Mouse (Mus musculus) limb, embryonic 11.5 days (tissue): ENCODE data around the gene Bola3. TPM values are rescaled to one million over a fixed set of nuclear protein-coding genes. Genes with fewer than 3 reads are reported as not detected.
"Not testable (repeated sequence)": the region's sequence is repeated elsewhere in the genome, so short reads cannot be mapped to it uniquely, and the experiment has no call there.

Experiments
- ATAC-seq: fragments of 200-750 bp; cut with Nextera tagmentation; 2 replicates; pipeline ENCODE4 v1.8.0; 2017; ENCODE audit warnings: low read depth; ENCODE audit not compliant: insufficient number of reproducible peaks, low FRiP score, low TSS enrichment
- DNase-seq: peaks from one replicate; pipeline ENCODE4 v3.0.0-alpha.2; 2015; ENCODE audit warnings: low spot score
- H3K27ac ChIP-seq: fragments of 300-500 bp; sonication (generic); replicated peaks from 2 replicates; pipeline ENCODE4 v1.5.1; 2014; ENCODE audit warnings: low read depth, mild to moderate bottlenecking, low read length
- H3K27me3 ChIP-seq: fragments of 300-500 bp; sonication (generic); 2 replicates; pipeline ENCODE4 v1.6.1; 2014; ENCODE audit warnings: mild to moderate bottlenecking, low read length, mixed read lengths; ENCODE audit not compliant: control insufficient read depth, insufficient read depth
- H3K36me3 ChIP-seq: fragments of 300-500 bp; sonication (generic); 2 replicates; pipeline ENCODE4 v1.6.1; 2014; ENCODE audit warnings: mild to moderate bottlenecking, low read length, moderate library complexity, mixed read lengths; ENCODE audit not compliant: control insufficient read depth, insufficient read depth
- H3K4me1 ChIP-seq: fragments of 300-500 bp; sonication (generic); 2 replicates; pipeline ENCODE4 v1.6.1; 2014; ENCODE audit warnings: low read length, mixed read lengths; ENCODE audit not compliant: control insufficient read depth, insufficient read depth
- H3K4me2 ChIP-seq: fragments of 300-500 bp; sonication (generic); 2 replicates; pipeline ENCODE4 v1.6.1; 2014; ENCODE audit warnings: low read depth, mild to moderate bottlenecking, moderate library complexity; ENCODE audit not compliant: severe bottlenecking
- H3K4me3 ChIP-seq: fragments of 300-500 bp; sonication (generic); 2 replicates; pipeline ENCODE4 v1.5.1; 2014; ENCODE audit warnings: low read depth, low read length
- H3K9ac ChIP-seq: fragments of 300-500 bp; sonication (generic); 2 replicates; pipeline ENCODE4 v1.6.1; 2014; ENCODE audit warnings: mild to moderate bottlenecking, low read length
- H3K9me3 ChIP-seq: fragments of 300-500 bp; sonication (generic); 2 replicates; pipeline ENCODE4 v1.6.1; 2016; ENCODE audit warnings: low read length; ENCODE audit not compliant: control insufficient read depth
- WGBS: fragments of 180-500 bp; shearing (Covaris S2); extraction: QIAGEN DNeasy Blood & Tissue Kit; methylation state at CpG from one replicate; pipeline ENCODE4 v1.1.7; 2014; 5-methylcytosine and 5-hydroxymethylcytosine counted together
- polyA plus RNA-seq: library from polyadenylated mRNA; unstranded; fragments of >200 nt; fragmentation: Nextera tagmentation; extraction: Ambion mirVana; gene quantifications from 2 replicates; pipeline ENCODE4 v1.2.1, GENCODE M21; 2014

Bola3 gene
- polyA plus RNA-seq, 1 experiment from 2014 or later, result 143 TPM

DNA sequence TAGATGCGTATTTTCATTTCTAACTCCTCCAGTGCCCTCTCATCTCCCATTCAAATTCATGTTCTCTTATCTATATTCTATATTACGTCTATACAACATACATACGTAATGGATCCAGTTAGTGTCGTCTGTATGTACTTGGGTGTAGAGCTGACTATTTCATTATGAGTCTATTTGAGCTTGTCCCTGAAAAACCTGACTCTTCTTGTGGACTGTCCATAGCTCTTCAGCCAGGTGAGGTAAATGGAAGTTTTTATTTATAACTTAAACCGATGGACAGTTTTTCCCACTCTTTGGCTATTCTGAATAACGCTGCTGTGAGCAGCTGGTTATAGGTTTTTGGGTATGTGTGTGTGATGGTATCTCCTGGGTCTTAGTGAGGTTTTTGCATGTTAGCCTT, 22.2 kb upstream of the Bola3 start:
- no peak overlapping the region for H3K9ac ChIP-seq
- ATAC-seq (no peak), DNase-seq (no peak)
- no peaks in the 10 kb centered on the region for H3K27me3 ChIP-seq
- H3K4me2 ChIP-seq, result peak overlapping the region; percentile 59
- H3K4me1 ChIP-seq, result peaks cover 6% of the 10 kb centered on the region
- WGBS, result 71% methylated on average over 6 of the region's 6 CpGs
- peaks cover 6% of the 10 kb centered on the region; the same call in 1 of the 2 replicates for H3K36me3 ChIP-seq
- H3K27ac ChIP-seq, result no peak overlapping the region
- peak overlapping the region; percentile 85 for H3K4me3 ChIP-seq
- no peaks in the 10 kb centered on the region for H3K9me3 ChIP-seq

DNA sequence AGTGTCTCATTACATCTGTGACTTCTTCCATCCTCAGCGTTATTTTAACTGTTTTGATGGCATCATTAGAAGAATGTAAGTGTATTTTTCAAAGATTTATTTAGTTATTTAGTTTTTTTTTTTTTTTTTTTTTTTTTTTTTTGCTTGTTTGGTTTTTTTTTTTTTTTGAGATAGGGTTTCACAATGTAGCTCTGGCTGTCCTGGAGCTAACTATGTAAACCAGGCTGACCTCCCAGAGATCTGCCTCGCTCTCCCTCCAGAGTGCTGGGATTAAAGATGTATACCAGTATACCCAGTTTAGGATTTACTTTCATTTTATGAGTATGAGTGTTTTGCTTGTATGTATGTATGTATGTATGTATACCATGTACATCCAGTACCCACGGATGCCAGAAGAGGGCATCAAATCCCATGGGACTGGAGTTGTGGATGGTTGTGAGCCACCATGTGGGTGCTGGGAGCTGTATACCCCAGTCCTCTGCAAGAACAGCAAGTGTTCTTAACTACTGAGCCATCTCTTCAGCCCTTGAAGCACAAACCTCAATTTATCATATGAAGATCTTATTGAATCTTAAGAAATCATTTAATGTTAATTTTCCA, 21.3 kb upstream of the Bola3 start:
- peaks cover 6% of the 10 kb centered on the region for H3K4me1 ChIP-seq
- no peaks in the 10 kb centered on the region for H3K9me3 ChIP-seq
- no peak overlapping the region for H3K4me2 ChIP-seq
- no peak overlapping the region for H3K9ac ChIP-seq
- H3K27ac ChIP-seq, result no peak overlapping the region
- 90% methylated on average over 3 of the region's 3 CpGs for WGBS
- H3K4me3 ChIP-seq, result no peak overlapping the region
- peaks cover 7% of the 10 kb centered on the region; the same call in 1 of the 2 replicates for H3K36me3 ChIP-seq
- no peak for ATAC-seq
- no peaks in the 10 kb centered on the region for H3K27me3 ChIP-seq
- no peak for DNase-seq

DNA sequence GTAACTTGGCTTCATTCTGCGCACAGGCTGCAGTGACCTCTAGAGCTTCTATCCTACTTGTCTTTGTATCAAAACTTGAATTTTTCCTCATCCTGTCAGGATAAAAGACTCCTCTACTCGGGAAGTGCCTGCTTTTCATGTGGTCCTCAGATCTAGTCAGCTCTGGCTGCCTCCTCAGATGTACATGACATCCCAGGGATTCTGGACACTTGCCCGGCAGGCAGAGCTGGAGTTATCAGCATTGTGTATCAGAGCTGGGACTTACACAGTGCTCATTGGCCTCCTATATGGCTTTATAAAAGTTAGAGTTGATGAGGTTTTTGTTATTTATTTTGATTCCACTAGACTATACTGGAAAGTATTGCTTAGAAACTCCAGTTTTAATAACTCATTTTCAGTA, 7.6 kb upstream of the Bola3 start:
- ATAC-seq (no peak), DNase-seq (no peak)
- WGBS, result 81% methylated on average over 3 of the region's 3 CpGs
- H3K9ac ChIP-seq, result no peak overlapping the region
- no peak overlapping the region for H3K4me2 ChIP-seq
- H3K4me3 ChIP-seq, result no peak overlapping the region
- no peaks in the 10 kb centered on the region for H3K27me3 ChIP-seq
- peaks cover under 1% of the 10 kb centered on the region; the same call in 1 of the 2 replicates for H3K36me3 ChIP-seq
- H3K27ac ChIP-seq, result no peak overlapping the region
- H3K9me3 ChIP-seq, result no peaks in the 10 kb centered on the region
- no peaks in the 10 kb centered on the region for H3K4me1 ChIP-seq

DNA sequence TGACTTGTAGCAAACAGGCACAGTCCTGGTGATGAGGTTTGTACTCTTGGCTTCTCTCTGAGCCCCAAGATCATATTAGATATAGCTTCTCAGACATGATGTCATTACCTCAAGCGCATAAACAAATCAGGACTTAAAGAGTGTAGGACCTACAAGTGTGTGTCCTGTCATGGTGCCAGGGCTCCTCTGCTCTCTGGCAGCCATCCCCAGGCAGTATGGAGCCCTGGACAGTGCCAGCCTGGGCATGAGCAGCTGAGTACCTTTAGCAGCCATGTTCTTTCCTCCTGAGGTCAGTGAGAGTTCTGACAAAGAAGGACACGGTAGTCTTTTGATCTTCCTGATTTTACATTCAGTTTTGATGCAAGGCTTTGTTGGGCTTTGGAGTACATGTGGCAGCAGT, 6.0 kb upstream of the Bola3 start:
- WGBS, result 96% methylated on average over 2 of the region's 2 CpGs
- DNase-seq (no peak), ATAC-seq (no peak)
- H3K36me3 ChIP-seq, result no peaks in the 10 kb centered on the region; the same call in 1 of the 2 replicates
- no peak overlapping the region for H3K4me3 ChIP-seq
- no peak overlapping the region for H3K27ac ChIP-seq
- no peaks in the 10 kb centered on the region for H3K9me3 ChIP-seq
- H3K4me2 ChIP-seq, result no peak overlapping the region
- no peaks in the 10 kb centered on the region for H3K27me3 ChIP-seq
- no peak overlapping the region for H3K9ac ChIP-seq
- H3K4me1 ChIP-seq, result no peaks in the 10 kb centered on the region

DNA sequence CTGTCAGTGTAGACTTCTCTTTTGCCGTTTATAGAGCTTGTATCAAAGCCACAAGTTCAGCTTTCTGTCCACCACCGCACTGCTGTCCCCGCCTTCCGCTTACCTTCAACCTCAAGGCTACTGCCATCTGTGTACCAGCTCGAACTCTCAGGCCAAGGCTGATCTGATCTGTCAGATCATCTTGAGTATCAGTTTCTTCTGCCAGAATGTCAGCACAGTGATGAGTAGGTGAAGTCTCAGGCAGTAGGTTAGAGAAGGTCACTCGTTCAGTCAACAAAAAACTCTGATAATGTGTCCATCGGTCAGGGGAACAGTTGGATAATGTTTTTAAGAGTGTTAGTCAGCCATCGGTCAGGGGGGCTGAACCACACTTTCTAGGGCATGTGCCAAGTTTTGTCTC, 3.7 kb upstream of the Bola3 start:
- not testable (repeated sequence) for ATAC-seq, DNase-seq, H3K4me3 ChIP-seq, H3K36me3 ChIP-seq, H3K4me2 ChIP-seq, H3K27me3 ChIP-seq, H3K9ac ChIP-seq, H3K4me1 ChIP-seq, H3K27ac ChIP-seq, H3K9me3 ChIP-seq
- WGBS, result 93% methylated on average over 8 of the region's 8 CpGs

DNA sequence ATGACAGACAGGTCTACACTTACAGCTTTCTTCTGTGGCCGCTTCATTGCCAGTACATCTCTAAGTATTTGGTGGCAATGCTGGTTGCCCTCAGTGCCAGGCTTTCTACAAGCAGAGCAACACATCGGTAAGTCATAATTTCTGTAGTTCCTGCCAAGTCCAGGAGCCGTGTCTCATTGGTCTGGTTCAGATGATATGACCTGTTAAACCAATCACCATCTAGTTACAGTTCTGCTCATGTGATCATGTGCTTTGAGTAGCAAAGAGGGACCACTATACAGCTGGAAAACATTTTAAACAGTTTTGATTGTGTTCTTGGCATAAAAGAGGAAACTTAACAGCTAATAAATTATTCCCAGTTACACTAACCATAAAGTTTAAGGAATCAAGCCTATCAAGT, 1.0 kb upstream of the Bola3 start:
- no peak for ATAC-seq
- H3K9me3 ChIP-seq, result no peaks in the 10 kb centered on the region
- DNase-seq, result no peak
- no peaks in the 10 kb centered on the region for H3K27me3 ChIP-seq
- H3K4me2 ChIP-seq, result no peak overlapping the region
- H3K36me3 ChIP-seq, result no peaks in the 10 kb centered on the region; the same call in 1 of the 2 replicates
- no peaks in the 10 kb centered on the region for H3K4me1 ChIP-seq
- H3K4me3 ChIP-seq, result no peak overlapping the region
- 86% methylated on average over 3 of the region's 3 CpGs for WGBS
- no peak overlapping the region for H3K9ac ChIP-seq
- H3K27ac ChIP-seq, result no peak overlapping the region

DNA sequence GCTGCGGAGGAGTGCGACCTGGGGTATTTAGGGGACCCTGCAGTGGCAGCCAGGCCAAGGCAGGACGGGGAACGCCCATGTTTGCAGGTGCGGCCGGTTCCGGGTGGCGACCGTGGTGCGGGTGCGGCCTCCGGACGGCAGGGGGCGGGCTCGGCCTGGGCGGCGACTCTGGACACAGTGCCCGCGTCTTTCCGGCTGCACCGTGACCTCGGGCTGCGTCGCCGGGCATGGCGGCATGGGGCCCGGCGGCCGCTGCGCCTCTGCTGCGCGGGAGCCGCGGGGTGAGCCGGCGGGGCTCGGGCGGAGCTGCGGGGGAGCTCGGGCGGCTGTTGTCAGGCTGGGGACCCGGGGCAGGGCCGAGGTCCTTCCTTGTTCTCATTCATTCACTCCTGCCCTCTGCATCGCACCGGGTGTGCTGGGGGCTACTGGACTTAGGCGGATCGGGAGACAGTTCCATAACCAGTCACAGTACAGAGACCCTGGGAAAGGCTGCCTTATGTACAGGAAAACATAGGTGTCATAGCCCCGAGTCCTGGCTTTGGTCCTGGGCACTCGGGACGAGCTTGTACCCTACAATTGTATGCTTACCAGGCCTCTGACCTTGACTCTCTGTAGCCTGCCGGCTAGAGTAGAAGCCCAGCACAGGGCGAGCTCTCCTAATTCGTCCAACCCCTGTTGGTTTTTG, 469 bp downstream of the Bola3 start:
- peak overlapping the region; percentile 95 for H3K9ac ChIP-seq
- WGBS, result under 1% methylated on average over 53 of the region's 53 CpGs

DNA sequence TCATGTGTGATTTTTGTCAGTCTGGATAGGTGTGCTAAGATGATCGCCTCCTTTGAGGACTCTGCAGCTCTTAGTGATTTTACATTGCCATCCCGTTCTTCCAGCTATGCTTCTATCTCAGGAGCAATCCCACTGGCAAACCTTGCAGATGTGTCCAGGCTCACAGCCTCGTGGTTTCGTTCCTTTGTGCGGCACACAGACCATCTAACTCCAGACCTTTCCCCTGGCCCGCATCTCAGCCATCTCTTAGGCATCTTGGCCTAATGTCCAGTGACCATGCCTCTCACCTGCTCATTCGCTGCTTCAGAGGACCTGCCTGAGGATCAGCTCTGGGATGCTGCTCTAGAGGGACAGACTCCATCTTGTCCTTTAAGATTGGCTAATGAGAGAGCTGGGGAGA, 1.2 kb downstream of the Bola3 start:
- peak overlapping the region; percentile 95 for H3K9ac ChIP-seq
- peak overlapping the region; percentile 80 for H3K4me2 ChIP-seq
- no peaks in the 10 kb centered on the region for H3K4me1 ChIP-seq
- H3K27me3 ChIP-seq, result no peaks in the 10 kb centered on the region
- no peaks in the 10 kb centered on the region for H3K9me3 ChIP-seq
- no peak overlapping the region for H3K27ac ChIP-seq
- WGBS, result 78% methylated on average over 7 of the region's 7 CpGs
- ATAC-seq (no peak), DNase-seq (no peak)
- peak overlapping the region; percentile 66 for H3K4me3 ChIP-seq
- no peaks in the 10 kb centered on the region for H3K36me3 ChIP-seq

More for the DNA sequence above, 469 bp downstream of the Bola3 start:
- H3K4me3 ChIP-seq, result peak overlapping the region; percentile 66
- peak overlapping the region; percentile 80 for H3K4me2 ChIP-seq
- no peaks in the 10 kb centered on the region for H3K4me1 ChIP-seq
- ATAC-seq, result peak; percentile 85
- H3K9me3 ChIP-seq, result no peaks in the 10 kb centered on the region
- no peak overlapping the region for H3K27ac ChIP-seq
- H3K36me3 ChIP-seq, result no peaks in the 10 kb centered on the region
- no peaks in the 10 kb centered on the region for H3K27me3 ChIP-seq
- DNase-seq, result peak; percentile 96
